Mouse (Mus musculus) forebrain, embryonic 14.5 days (tissue): ENCODE data around the gene Wrnip1. TPM values are rescaled to one million over a fixed set of nuclear protein-coding genes. Genes with fewer than 3 reads are reported as not detected.

ENCODE experiments used
- ATAC-seq: fragments of 200-750 bp; cut with Nextera tagmentation; 2 replicates; pipeline ENCODE4 v1.8.0; 2017; ENCODE audit warnings: mild to moderate bottlenecking, moderate library complexity
- DNase-seq: peaks from one replicate; pipeline ENCODE4 v3.0.0-alpha.2; 2015; ENCODE audit warnings: low spot score
- H3K27ac ChIP-seq: fragments of 300-500 bp; sonication (generic); 2 replicates; pipeline ENCODE4 v1.5.1; 2014; ENCODE audit warnings: low read depth, mild to moderate bottlenecking, control low read depth, low read length, moderate library complexity
- H3K27me3 ChIP-seq: fragments of 300-500 bp; sonication (generic); replicated peaks from 2 replicates; pipeline ENCODE4 v1.6.1; 2014; ENCODE audit warnings: low read length, control low read depth, mixed read lengths; ENCODE audit not compliant: control insufficient read depth, insufficient read depth
- H3K36me3 ChIP-seq: fragments of 300-500 bp; sonication (generic); 2 replicates; pipeline ENCODE4 v1.6.1; 2014; ENCODE audit warnings: low read length, control low read depth; ENCODE audit not compliant: control insufficient read depth, insufficient read depth
- H3K4me1 ChIP-seq: fragments of 300-500 bp; sonication (generic); 2 replicates; pipeline ENCODE4 v1.6.1; 2014; ENCODE audit warnings: antibody characterized with exemption, low read length, control low read depth; ENCODE audit not compliant: control insufficient read depth, insufficient read depth
- H3K4me2 ChIP-seq: fragments of 300-500 bp; sonication (generic); 2 replicates; pipeline ENCODE4 v1.6.1; 2014; ENCODE audit warnings: mild to moderate bottlenecking, control low read depth, low read length
- H3K4me3 ChIP-seq: fragments of 300-500 bp; sonication (generic); 2 replicates; pipeline ENCODE4 v1.5.1; 2014; ENCODE audit warnings: low read depth, low read length, control low read depth
- H3K9ac ChIP-seq: fragments of 300-500 bp; sonication (generic); 2 replicates; pipeline ENCODE4 v1.6.1; 2014; ENCODE audit warnings: mild to moderate bottlenecking, low read length, control low read depth, moderate library complexity
- H3K9me3 ChIP-seq: fragments of 300-500 bp; sonication (generic); replicated peaks from 2 replicates; pipeline ENCODE4 v1.6.1; 2016; ENCODE audit warnings: low read length, control low read depth, mixed read lengths; ENCODE audit not compliant: control insufficient read depth
- WGBS: fragments of 180-500 bp; shearing (Covaris S2); extraction: QIAGEN DNeasy Blood & Tissue Kit; methylation state at CpG from one replicate; pipeline ENCODE4 v1.1.7; 2014; 5-methylcytosine and 5-hydroxymethylcytosine counted together
- polyA plus RNA-seq: library from polyadenylated mRNA; unstranded; fragments of >200 nt; fragmentation: Nextera tagmentation; extraction: Ambion mirVana; gene quantifications from 2 replicates; pipeline ENCODE4 v1.2.1, GENCODE M21; 2014

The Wrnip1 gene
- polyA plus RNA-seq, 1 experiment from 2014 or later, result 19.1 TPM

DNA sequence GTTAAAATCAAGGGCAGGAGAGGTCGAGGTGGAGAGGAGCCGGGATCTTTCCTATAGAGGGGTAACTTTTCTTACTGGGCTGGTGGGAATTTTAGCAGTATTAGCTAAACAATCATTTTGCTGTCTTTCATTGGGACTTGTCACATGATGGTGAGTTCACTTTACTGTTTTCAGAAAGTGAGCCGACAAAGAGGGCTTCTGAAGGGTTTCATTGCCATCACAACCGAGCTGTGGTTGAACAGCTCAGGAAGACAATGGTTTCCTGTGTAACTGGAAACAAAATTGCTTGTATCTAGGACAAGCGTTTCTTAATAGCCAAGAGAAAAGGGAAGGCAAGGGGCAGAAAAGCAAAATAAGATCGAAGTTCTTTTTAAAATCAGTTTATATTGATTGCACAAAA is 31.4 kb downstream of the Wrnip1 start:
- Histone ChIP-seq H3K4me3 (no peak overlapping the region), H3K9ac (no peak overlapping the region), H3K4me1 (no peaks in the 10 kb centered on the region), H3K9me3 (no peaks in the 10 kb centered on the region), H3K4me2 (no peak overlapping the region), H3K36me3 (no peaks in the 10 kb centered on the region), H3K27me3 (no peaks in the 10 kb centered on the region), H3K27ac (no peak overlapping the region)
- 69% methylated on average over 6 of the region's 6 CpGs for WGBS
- DNase-seq (no peak), ATAC-seq (no peak)

DNA sequence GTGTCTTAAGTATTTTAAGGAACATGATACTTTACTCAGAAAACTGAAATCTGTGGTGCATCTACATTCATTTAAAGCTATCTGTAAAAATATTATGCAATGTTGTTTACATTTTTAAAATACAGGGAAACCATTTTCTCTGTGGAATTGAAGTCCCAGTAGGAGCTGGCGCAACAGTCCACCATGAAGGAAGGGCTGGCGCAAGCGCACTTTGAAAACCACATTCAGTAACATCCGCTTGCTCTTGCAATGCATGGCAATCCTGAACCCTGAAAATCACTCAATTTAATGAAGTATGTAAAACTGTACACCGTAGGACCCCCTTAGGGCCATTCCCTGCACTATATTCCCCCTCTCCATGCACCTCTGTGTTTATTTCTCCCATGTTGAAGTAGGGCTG is 32.7 kb downstream of the Wrnip1 start:
- no peak for ATAC-seq
- 95% methylated on average over 5 of the region's 5 CpGs for WGBS
- no peak overlapping the region for H3K9ac ChIP-seq
- H3K4me3 ChIP-seq, result no peak overlapping the region
- no peak overlapping the region for H3K4me2 ChIP-seq
- no peak for DNase-seq
- H3K27me3 ChIP-seq, result no peaks in the 10 kb centered on the region
- H3K9me3 ChIP-seq, result no peaks in the 10 kb centered on the region
- H3K36me3 ChIP-seq, result no peaks in the 10 kb centered on the region
- no peaks in the 10 kb centered on the region for H3K4me1 ChIP-seq
- no peak overlapping the region for H3K27ac ChIP-seq

DNA sequence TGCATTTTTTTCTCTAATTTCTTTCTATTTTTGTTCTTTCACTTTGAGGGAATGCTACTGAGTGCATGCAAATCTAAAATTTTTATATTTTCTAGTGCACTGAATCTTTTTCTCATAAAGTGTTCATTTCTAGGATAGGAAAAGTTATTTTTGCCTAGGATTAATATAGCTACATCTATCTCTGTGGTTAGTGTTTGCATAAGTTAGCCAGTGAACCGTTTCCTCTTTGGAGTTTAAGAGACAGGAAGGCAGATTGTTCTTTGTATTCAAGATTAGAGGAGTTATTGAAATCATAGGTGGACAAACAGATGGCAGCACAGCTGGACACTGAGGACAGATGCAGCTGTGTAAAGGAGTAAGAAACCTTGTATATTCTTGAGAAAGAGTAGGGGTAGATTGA is 37.5 kb downstream of the Wrnip1 start:
- Histone ChIP-seq H3K9ac (no peak overlapping the region), H3K9me3 (no peaks in the 10 kb centered on the region), H3K27ac (no peak overlapping the region), H3K4me2 (no peak overlapping the region), H3K27me3 (no peaks in the 10 kb centered on the region), H3K36me3 (no peaks in the 10 kb centered on the region), H3K4me3 (no peak overlapping the region), H3K4me1 (no peaks in the 10 kb centered on the region)
- ATAC-seq, result no peak
- WGBS, result 67% methylated on average over 1 of the region's 1 CpGs
- no peak for DNase-seq

DNA sequence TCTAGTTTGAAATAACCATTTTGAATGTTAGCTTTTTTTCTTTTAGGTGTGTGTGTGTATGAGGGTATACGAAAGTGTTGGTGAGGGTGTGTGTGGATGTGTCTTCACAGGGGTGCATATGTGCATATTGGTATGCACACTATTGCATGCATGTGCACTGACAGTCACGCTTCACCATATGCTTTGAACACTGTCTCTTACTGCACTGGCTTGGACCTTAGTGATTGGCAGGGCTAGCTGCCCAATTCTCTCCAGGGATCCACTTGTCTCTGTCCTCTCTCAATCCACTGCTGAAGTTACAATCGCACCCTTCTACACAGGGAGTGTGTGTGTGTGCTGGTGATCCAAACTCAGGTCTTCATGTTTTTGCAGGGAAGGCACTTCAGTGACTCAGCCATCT is 39.5 kb downstream of the Wrnip1 start:
- Histone ChIP-seq H3K27ac (no peak overlapping the region), H3K27me3 (no peaks in the 10 kb centered on the region), H3K9me3 (no peaks in the 10 kb centered on the region), H3K4me2 (no peak overlapping the region), H3K4me1 (no peaks in the 10 kb centered on the region), H3K9ac (no peak overlapping the region), H3K36me3 (no peaks in the 10 kb centered on the region), H3K4me3 (no peak overlapping the region)
- ATAC-seq (no peak), DNase-seq (no peak)
- WGBS, result 90% methylated on average over 3 of the region's 3 CpGs

DNA sequence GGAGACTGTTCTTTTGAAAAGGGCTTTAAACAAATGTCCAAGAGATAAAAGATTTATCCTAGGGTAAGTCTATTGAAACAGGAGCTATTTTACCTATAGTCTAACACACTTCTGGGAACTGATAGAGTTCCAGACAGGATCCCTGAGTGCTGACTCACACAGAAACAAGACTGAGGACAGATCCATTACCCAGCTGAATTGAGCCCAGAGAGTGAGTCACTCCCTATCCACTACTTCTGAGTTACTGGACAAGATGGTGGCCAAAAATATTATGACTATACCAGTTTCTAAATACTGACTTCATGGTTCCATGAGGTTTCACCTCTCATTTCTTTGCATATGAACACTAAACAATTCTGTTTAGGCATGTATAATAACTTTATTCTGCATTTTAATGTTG is 44.4 kb downstream of the Wrnip1 start:
- DNase-seq (no peak), ATAC-seq (no peak)
- H3K9me3 ChIP-seq, result no peaks in the 10 kb centered on the region
- H3K36me3 ChIP-seq, result no peaks in the 10 kb centered on the region
- no peak overlapping the region for H3K27ac ChIP-seq
- H3K4me3 ChIP-seq, result no peak overlapping the region
- H3K4me2 ChIP-seq, result no peak overlapping the region
- H3K27me3 ChIP-seq, result no peaks in the 10 kb centered on the region
- no peak overlapping the region for H3K9ac ChIP-seq
- no peaks in the 10 kb centered on the region for H3K4me1 ChIP-seq

DNA sequence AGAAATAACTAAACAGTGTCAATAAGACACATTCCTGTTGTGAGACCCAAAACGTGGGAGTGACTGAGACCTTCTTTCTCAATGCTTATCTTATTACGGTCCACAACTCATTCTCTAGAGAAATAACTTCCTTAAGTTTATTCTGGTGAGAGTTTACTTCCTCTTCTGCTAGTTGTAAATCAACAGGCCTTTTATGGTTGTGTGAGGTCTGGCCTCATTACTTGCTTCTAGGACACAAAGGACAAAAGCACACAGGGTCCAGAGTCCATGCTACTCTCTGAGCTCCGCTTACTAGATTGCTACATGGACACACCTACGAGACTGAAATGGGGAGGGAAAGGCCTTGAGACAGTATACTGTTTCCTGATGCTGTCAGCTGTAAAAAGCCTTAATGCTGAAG is 47.3 kb downstream of the Wrnip1 start:
- Histone ChIP-seq H3K27me3 (no peaks in the 10 kb centered on the region), H3K36me3 (no peaks in the 10 kb centered on the region), H3K27ac (no peak overlapping the region), H3K9me3 (no peaks in the 10 kb centered on the region), H3K4me2 (no peak overlapping the region), H3K9ac (no peak overlapping the region), H3K4me3 (no peak overlapping the region), H3K4me1 (no peaks in the 10 kb centered on the region)
- no peak for ATAC-seq
- DNase-seq, result no peak
- 77% methylated on average over 4 of the region's 4 CpGs for WGBS

DNA sequence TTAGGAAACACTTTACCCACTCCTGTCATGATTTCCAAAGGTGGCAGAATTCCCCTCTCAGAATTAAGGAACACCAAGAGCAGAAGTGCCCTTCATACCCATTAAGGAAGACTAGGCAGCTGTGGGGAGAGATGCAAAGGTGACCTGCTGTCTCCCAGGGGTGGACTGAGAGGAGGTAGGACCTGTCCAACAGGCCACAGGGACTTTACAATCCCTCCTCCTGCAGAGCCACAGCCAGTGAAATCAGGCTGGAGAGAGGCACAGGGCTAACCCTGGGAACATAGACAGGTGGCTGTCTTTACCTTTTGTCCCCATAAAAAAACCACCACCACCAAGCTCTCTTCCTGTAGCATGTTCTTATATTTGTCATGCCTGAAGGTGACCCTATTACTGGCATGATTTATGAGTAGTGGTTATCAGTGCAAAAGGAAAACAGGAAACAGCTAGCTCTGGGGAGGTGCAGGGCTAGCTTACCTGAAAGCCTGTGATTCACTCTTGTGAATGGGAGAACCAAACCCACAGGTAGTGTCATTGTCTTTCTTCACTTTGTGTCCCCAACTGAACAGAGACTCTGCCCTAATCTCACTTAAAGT is 47.8 kb downstream of the Wrnip1 start:
- ATAC-seq (no peak), DNase-seq (no peak)
- Histone ChIP-seq H3K9ac (no peak overlapping the region), H3K27me3 (no peaks in the 10 kb centered on the region), H3K4me2 (no peak overlapping the region), H3K36me3 (no peaks in the 10 kb centered on the region), H3K4me1 (no peaks in the 10 kb centered on the region), H3K27ac (no peak overlapping the region), H3K9me3 (no peaks in the 10 kb centered on the region), H3K4me3 (no peak overlapping the region)

DNA sequence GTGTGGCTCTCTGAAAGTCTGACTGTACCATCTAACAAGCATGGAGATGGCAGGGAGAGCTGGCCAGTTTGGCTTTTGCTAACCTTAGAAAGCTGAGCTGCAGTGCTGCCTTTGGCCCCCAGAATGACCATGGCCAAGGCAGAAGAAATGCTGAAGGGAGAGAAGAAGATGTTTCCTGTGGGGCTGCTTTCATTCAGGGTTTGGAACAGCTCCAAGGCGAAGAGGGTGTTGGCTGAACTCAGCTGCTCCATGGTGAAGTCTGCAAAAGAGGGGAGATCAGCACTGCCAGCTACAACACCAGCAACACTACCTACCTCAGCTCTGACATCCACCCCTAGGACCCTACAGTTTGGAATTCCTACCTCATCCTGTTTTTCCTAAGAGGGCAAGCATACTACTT is 48.3 kb downstream of the Wrnip1 start:
- no peaks in the 10 kb centered on the region for H3K4me1 ChIP-seq
- no peak overlapping the region for H3K4me3 ChIP-seq
- no peaks in the 10 kb centered on the region for H3K27me3 ChIP-seq
- no peak overlapping the region for H3K27ac ChIP-seq
- DNase-seq, result no peak
- 80% methylated on average over 1 of the region's 1 CpGs for WGBS
- no peak overlapping the region for H3K9ac ChIP-seq
- H3K9me3 ChIP-seq, result no peaks in the 10 kb centered on the region
- no peak for ATAC-seq
- H3K4me2 ChIP-seq, result no peak overlapping the region
- H3K36me3 ChIP-seq, result no peaks in the 10 kb centered on the region

DNA sequence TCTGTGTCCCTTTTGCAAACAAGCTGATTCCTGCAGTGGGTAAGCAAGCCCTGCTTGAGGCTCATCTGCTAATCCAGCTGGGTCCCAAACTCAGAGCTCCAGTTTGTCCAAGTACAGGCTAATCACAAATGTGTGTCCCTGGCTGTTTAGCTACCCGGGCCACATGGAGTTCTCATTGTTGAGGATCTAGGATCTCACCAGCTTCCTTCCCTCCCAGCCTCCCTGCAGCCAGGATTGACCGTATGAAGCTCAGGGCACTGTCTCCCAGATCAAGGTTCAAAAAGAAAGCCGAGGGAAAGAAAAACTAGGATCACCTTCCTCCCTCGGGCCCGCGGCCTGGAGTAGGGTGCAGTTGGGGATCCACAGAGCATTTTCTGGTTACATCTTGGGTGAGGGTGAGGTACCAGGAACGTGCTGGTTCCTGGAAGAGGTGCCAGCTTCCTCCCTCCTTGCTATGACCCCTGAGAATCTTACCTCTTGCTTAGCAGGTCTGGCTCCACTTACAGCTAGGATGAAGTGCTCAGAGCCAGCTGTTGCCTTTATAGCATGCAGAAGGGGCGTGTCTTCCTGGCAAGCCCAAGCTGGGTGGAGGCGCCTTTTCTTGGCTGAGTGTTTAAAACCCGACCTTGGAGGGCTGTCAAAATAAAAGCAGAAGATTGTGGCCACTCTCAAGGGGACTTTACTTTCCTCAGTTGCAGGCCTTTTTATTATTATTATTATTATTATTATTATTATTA is 49.0 kb downstream of the Wrnip1 start, which contains the start of gene Serpinb1a:
TSS of gene Serpinb1a (minus strand) at position 518 of the 737 bp plus-strand sequence.
- Histone ChIP-seq H3K4me1 (no peaks in the 10 kb centered on the region), H3K27ac (no peak within 1 kb of the TSS), H3K27me3 (no peaks in the 10 kb centered on the region), H3K4me3 (no peak within 1 kb of the TSS), H3K4me2 (no peak within 1 kb of the TSS), H3K36me3 (no peaks in the 10 kb centered on the region), H3K9me3 (no peaks in the 10 kb centered on the region), H3K9ac (no peak within 1 kb of the TSS)
- no peak for DNase-seq
- 70% methylated on average over 10 of the region's 10 CpGs for whole genome bisulfite sequencing
- no peak for ATAC-seq
